Mouse (Mus musculus) stomach, embryonic 16.5 days (tissue): ENCODE measurements around the gene Sorcs2. TPM values are rescaled to one million over a fixed set of nuclear protein-coding genes. Genes with fewer than 3 reads are reported as not detected.
"Not testable (repeated sequence)": the region's sequence is repeated elsewhere in the genome, so short reads cannot be mapped to it uniquely, and the experiment has no call there.

Source experiments
- ATAC-seq: fragments of 200-750 bp; cut with Nextera tagmentation; 2 replicates; pipeline ENCODE4 v1.8.0; 2017; ENCODE audit warnings: moderate number of reproducible peaks, moderate TSS enrichment; ENCODE audit not compliant: insufficient read depth, low FRiP score
- H3K27ac ChIP-seq: fragments of 300-500 bp; sonication (generic); 2 replicates; pipeline ENCODE4 v1.5.1; 2014; ENCODE audit warnings: low read length
- H3K27me3 ChIP-seq: fragments of 300-500 bp; sonication (generic); 2 replicates; pipeline ENCODE4 v1.6.1; 2014; ENCODE audit warnings: low read length, control low read depth, mixed read lengths; ENCODE audit not compliant: control insufficient read depth, insufficient read depth
- H3K36me3 ChIP-seq: fragments of 300-500 bp; sonication (generic); 2 replicates; pipeline ENCODE4 v1.6.1; 2014; ENCODE audit warnings: low read length; ENCODE audit not compliant: control insufficient read depth, insufficient read depth
- H3K4me1 ChIP-seq: fragments of 300-500 bp; sonication (generic); 2 replicates; pipeline ENCODE4 v1.6.1; 2014; ENCODE audit warnings: low read length, control low read depth, mixed read lengths; ENCODE audit not compliant: control insufficient read depth, insufficient read depth
- H3K4me2 ChIP-seq: fragments of 300-500 bp; sonication (generic); 2 replicates; pipeline ENCODE4 v1.6.1; 2014; ENCODE audit warnings: low read depth, low read length, mixed read lengths
- H3K4me3 ChIP-seq: fragments of 300-500 bp; sonication (generic); replicated peaks from 2 replicates; pipeline ENCODE4 v1.5.1; 2014; ENCODE audit warnings: mild to moderate bottlenecking, low read length
- H3K9ac ChIP-seq: fragments of 300-500 bp; sonication (generic); 2 replicates; pipeline ENCODE4 v1.6.1; 2014; ENCODE audit warnings: low read length
- H3K9me3 ChIP-seq: fragments of 300-500 bp; sonication (generic); replicated peaks from 2 replicates; pipeline ENCODE4 v1.6.1; 2016; ENCODE audit warnings: low read length, control low read depth; ENCODE audit not compliant: control insufficient read depth
- WGBS: fragments of 180-500 bp; shearing (Covaris S2); extraction: QIAGEN DNeasy Blood & Tissue Kit; methylation state at CpG from one replicate; pipeline ENCODE4 v1.1.7; 2014; 5-methylcytosine and 5-hydroxymethylcytosine counted together
- polyA plus RNA-seq: library from polyadenylated mRNA; unstranded; fragments of >200 nt; fragmentation: Nextera tagmentation; extraction: Ambion mirVana; gene quantifications from 2 replicates; pipeline ENCODE4 v1.2.1, GENCODE M21; 2015

The Sorcs2 gene
- polyA plus RNA-seq, 1 experiment from 2014 or later, result 11.8 TPM

DNA sequence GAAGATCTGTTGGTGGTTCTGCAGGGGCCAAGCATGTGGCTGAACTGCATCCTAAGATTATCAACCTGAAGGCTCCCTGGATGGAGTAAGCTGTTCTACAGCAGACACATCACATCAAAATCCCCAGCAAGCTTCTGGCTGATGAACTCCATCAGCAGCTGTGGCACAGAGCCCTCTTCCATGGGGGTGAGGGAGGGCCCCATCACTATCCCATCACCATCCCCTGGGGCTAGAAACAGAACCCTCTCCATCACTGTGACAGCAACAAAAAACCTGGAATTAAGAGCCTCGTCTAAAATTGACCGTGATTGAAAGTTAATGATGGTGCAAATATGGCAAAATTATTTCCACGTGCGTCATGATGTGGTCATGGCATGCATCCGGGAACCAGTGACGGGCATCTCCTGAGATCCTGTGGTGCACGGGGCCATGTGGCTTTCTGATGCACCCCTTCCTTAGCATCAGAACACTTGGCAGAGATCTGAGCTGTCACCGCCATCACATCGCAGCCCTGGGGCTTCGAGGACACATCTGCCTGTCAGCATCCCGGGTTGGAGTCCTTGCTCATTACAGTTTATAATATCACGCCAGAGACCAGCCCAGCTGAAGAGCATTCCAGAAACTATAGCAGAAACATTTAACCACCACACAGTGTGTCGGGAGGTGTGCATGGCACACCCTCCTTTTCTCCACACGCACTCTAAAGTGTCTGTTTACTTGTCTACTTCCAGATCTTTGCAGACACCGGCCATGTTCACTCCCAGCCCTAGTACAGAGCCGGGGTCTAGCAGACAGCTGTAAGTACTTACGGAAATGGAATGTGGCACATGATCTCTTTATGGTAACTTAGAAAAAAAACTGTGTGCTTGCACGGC is 143.1 kb downstream of the Sorcs2 start:
- no peaks in the 10 kb centered on the region for H3K36me3 ChIP-seq
- peaks cover 20% of the 10 kb centered on the region for H3K4me1 ChIP-seq
- 54% methylated on average over 18 of the region's 18 CpGs for WGBS
- H3K27ac ChIP-seq, result 0 out of 2 replicates have a peak overlapping the region, but pooled peaks have one; percentile 9
- no peak overlapping the region for H3K4me3 ChIP-seq
- no peaks in the 10 kb centered on the region for H3K9me3 ChIP-seq
- no peak for ATAC-seq
- H3K27me3 ChIP-seq, result no peaks in the 10 kb centered on the region
- H3K4me2 ChIP-seq, result no peak overlapping the region
- no peak overlapping the region for H3K9ac ChIP-seq

DNA sequence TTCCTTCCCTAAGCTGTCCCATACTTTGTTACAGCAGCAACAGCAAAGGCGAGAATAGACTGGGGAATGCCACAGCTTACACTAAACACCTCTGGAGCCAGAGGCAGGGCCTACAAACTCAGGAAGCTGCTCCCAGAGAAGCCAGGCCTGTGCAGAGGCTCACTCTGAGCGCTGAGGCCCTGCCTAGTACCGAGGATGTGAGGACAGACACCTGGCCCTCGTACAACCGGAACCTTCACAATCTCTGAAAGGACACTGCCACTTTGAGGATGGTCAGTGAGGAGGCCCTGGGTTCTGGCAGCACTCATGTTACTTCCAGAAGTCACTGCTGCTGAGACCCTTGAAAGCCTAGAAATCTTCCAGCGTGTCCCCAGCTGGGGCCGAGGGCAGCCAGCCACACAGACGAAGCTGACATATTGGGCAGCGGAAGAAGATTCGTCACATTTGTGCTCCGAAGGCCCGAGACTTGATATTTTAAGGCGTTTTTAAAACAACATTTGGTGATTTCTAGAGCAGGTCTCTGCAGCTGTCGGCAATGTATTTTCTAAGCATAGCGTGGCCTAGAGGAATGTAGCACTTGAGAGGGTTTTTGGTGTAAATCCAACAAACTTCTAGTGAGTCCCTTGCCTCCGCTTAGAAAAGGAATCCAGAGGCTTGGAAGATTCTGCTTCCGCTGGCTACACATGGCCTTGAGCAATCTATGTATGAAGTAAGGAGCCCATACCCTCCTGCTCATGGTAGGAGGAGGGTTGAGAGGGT is 145.0 kb downstream of the Sorcs2 start:
- ATAC-seq, result peak; percentile 68
- Histone ChIP-seq H3K27ac (peak overlapping the region; percentile 82), H3K27me3 (no peaks in the 10 kb centered on the region), H3K9ac (no peak overlapping the region), H3K4me2 (no peak overlapping the region), H3K4me1 (peaks cover 20% of the 10 kb centered on the region), H3K4me3 (no peak overlapping the region), H3K9me3 (no peaks in the 10 kb centered on the region), H3K36me3 (no peaks in the 10 kb centered on the region)
- 52% methylated on average over 17 of the region's 17 CpGs for WGBS

DNA sequence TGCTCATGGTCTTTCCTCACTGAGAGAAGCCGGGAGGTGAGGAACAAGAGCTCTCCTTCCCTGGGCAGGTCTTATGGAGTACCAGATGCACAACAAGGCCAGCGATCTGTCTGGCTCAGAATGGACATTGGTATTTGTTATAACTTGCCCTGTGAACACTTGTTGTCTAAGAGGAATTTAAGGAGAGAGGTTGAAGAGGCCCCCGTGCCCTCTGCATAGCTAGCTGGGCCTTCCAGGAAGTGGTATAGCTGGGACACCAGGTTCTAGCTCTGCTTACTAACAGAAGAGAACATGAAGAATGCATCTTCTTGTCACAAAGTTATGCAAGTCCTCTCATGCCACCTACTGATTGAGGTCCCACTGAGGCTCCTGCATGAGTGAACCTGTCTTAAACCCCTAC is 149.9 kb downstream of the Sorcs2 start:
- Histone ChIP-seq H3K36me3 (no peaks in the 10 kb centered on the region), H3K4me1 (peaks cover 5% of the 10 kb centered on the region), H3K27ac (no peak overlapping the region), H3K4me2 (no peak overlapping the region), H3K27me3 (no peaks in the 10 kb centered on the region), H3K4me3 (no peak overlapping the region), H3K9ac (no peak overlapping the region), H3K9me3 (no peaks in the 10 kb centered on the region)
- 79% methylated on average over 3 of the region's 3 CpGs for WGBS
- no peak for ATAC-seq

DNA sequence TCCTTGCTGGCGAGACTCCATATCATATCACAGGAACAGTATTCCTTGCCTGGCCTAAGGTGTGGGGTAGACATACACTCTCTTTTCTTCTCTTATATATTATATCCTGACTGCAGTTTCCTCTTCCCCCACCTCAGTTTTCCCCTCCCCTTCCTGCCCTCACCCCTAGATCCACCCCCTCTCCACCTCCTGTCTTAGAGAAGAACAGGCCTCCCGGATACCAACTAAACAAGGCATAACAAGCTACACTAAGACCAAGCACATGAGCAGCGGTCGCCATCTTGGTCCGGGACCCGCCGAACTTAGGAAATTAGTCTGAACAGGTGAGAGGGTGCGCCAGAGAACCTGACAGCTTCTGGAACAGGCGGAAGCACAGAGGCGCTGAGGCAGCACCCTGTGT is 160.4 kb downstream of the Sorcs2 start:
- not testable (repeated sequence) for H3K9ac ChIP-seq, H3K27ac ChIP-seq, ATAC-seq, H3K4me2 ChIP-seq, H3K9me3 ChIP-seq, H3K27me3 ChIP-seq, H3K4me3 ChIP-seq, H3K36me3 ChIP-seq, H3K4me1 ChIP-seq
- 90% methylated on average over 7 of the region's 10 CpGs for WGBS

DNA sequence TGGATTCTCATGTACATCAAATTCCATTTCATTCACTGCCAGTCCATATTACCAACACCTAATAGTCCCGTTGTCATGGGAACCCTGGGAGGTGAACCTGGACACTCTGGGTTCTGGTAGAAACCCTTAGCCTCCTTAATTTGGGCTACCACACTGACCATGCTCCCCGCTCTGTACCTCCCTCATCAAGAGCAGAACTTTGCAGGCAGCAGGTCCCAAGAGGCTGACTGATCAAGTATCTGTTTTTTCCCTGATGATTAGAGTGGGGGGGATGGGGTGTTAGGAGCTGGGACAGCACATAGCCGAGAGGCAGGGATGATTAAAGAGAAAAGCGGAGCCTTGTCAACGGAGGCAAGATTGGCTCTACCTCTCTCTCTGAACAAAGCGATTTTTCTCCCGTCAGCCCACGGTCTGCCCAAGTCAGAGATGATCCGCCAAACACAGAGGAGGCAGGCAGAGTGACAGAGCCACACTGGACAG is 167.6 kb downstream of the Sorcs2 start:
- H3K9ac ChIP-seq, result no peak overlapping the region
- ATAC-seq, result no peak
- no peak overlapping the region for H3K4me3 ChIP-seq
- H3K27me3 ChIP-seq, result no peaks in the 10 kb centered on the region
- no peaks in the 10 kb centered on the region for H3K36me3 ChIP-seq
- peaks cover 14% of the 10 kb centered on the region for H3K4me1 ChIP-seq
- 48% methylated on average over 9 of the region's 9 CpGs for WGBS
- H3K27ac ChIP-seq, result no peak overlapping the region
- no peaks in the 10 kb centered on the region for H3K9me3 ChIP-seq
- H3K4me2 ChIP-seq, result no peak overlapping the region

DNA sequence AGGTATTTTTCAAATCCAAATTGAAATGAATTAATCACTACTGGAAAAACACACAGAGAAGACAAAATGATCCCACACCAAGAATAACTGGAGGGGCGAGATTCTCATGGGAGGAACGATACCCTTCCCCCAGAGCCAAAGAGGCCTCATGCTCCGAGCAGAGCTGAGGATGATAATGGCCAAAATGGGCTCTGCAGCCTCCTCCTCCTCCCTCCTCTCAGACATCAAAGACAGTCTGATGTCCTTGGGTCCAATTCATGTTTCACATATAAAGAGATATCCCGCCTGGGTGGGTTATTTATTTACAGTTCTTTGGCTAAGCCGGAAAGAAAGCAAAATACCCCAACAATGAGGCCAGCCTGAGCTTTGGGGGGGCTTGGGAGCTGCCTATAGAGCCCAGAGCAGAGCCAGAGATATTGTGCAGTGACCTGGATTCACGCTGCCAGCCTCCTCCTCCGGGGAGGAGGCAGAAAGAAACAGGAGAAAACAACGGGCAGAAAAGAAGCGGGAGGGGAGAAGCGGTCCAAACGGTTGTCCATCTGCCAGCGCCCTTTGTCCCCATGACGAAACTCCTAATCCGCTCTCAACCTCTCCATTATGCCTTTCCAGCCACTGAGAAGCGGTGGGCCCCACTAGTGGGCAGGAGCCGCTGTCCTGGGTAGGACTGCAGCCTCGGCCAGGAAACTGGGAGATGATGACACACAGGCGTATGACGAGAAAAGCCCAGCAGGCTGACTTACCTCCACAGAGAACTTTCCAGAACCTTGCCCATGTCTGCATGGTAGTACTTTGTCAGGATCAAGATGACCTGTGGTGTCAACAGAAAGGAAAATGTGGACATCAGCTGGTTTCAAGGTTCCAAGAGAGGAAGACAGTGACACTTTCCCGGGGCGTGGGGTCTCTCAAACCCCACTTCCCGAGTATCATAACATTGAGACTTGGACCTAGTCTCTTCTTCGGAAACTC is 169.3 kb downstream of the Sorcs2 start:
- no peak for ATAC-seq
- H3K9ac ChIP-seq, result no peak overlapping the region
- H3K4me2 ChIP-seq, result no peak overlapping the region
- H3K36me3 ChIP-seq, result no peaks in the 10 kb centered on the region
- H3K4me3 ChIP-seq, result no peak overlapping the region
- peaks cover 16% of the 10 kb centered on the region for H3K4me1 ChIP-seq
- H3K27ac ChIP-seq, result no peak overlapping the region
- no peaks in the 10 kb centered on the region for H3K27me3 ChIP-seq
- 76% methylated on average over 23 of the region's 23 CpGs for WGBS
- H3K9me3 ChIP-seq, result no peaks in the 10 kb centered on the region

DNA sequence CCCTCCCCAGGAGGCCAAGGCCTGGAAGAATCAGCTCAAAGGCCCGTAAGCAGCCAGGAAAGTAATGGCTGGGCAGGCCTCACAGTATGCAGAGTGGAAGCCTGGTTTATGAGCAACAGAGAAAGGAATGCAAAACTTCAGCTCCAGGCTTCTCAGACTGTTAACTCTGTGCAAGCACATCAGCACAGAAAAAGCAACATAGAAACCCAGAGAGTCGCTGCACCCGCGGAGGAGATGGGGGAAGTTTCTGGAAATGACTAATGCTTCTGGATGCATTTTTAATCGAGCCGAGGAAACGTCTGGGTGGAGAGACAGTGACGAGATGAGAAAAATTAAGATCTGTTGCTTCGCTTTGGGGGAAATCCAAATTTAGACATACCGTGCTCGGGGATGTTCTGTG is 171.6 kb downstream of the Sorcs2 start:
- H3K9ac ChIP-seq, result peak overlapping the region; percentile 51
- WGBS, result 44% methylated on average over 11 of the region's 11 CpGs

DNA sequence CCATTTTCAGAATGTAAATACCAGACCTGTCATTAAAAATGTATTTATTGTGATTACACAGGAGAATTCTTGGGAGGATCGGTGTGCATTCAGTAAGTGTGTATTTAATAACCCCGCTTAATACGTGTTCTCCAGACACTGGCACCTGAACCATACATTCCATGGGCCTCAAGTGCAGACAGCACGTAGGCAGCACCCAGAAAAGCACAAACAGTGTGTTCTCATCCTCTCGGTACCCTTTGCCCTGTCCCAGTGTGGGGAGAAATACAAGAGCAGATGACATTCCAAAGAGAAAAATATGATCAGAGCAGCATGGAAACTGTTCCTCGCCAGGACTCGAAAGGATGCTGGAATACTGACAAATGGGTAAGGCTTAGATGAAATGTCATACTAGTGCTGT is 172.1 kb downstream of the Sorcs2 start:
- ATAC-seq, result peak; percentile 13; the same call in 1 of the 2 replicates
- WGBS, result 50% methylated on average over 7 of the region's 7 CpGs

More for the DNA sequence above, 171.6 kb downstream of the Sorcs2 start:
- Histone ChIP-seq H3K36me3 (no peaks in the 10 kb centered on the region), H3K4me1 (peaks cover 16% of the 10 kb centered on the region), H3K4me2 (no peak overlapping the region), H3K27me3 (no peaks in the 10 kb centered on the region), H3K27ac (peak overlapping the region; percentile 84), H3K4me3 (no peak overlapping the region), H3K9me3 (no peaks in the 10 kb centered on the region)
- ATAC-seq, result peak; percentile 80

More for the DNA sequence above, 172.1 kb downstream of the Sorcs2 start:
- no peak overlapping the region for H3K4me2 ChIP-seq
- H3K27me3 ChIP-seq, result no peaks in the 10 kb centered on the region
- H3K36me3 ChIP-seq, result no peaks in the 10 kb centered on the region
- no peaks in the 10 kb centered on the region for H3K9me3 ChIP-seq
- peaks cover 16% of the 10 kb centered on the region for H3K4me1 ChIP-seq
- H3K27ac ChIP-seq, result peak overlapping the region; percentile 84
- H3K4me3 ChIP-seq, result no peak overlapping the region
- H3K9ac ChIP-seq, result peak overlapping the region; percentile 51
